Mouse (Mus musculus) intestine, embryonic 16.5 days (tissue): ENCODE data around the gene Txnip. TPM values are rescaled to one million over a fixed set of nuclear protein-coding genes. Genes with fewer than 3 reads are reported as not detected.

Experiments used
- ATAC-seq: fragments of 200-750 bp; cut with Nextera tagmentation; 2 replicates; pipeline ENCODE4 v1.8.0; 2017; ENCODE audit warnings: moderate TSS enrichment, moderate library complexity
- H3K27ac ChIP-seq: fragments of 300-500 bp; sonication (generic); 2 replicates; pipeline ENCODE4 v1.5.1; 2014; ENCODE audit warnings: mild to moderate bottlenecking, low read length
- H3K27me3 ChIP-seq: fragments of 300-500 bp; sonication (generic); replicated peaks from 2 replicates; pipeline ENCODE4 v1.6.1; 2014; ENCODE audit warnings: low read length, control low read depth, mixed read lengths; ENCODE audit not compliant: control insufficient read depth, insufficient read depth
- H3K36me3 ChIP-seq: fragments of 300-500 bp; sonication (generic); 2 replicates; pipeline ENCODE4 v1.6.1; 2014; ENCODE audit warnings: low read length, control low read depth; ENCODE audit not compliant: control insufficient read depth, insufficient read depth
- H3K4me1 ChIP-seq: fragments of 300-500 bp; sonication (generic); 2 replicates; pipeline ENCODE4 v1.6.1; 2014; ENCODE audit warnings: low read length, control low read depth, mixed read lengths; ENCODE audit not compliant: control insufficient read depth, insufficient read depth
- H3K4me2 ChIP-seq: fragments of 300-500 bp; sonication (generic); 2 replicates; pipeline ENCODE4 v1.6.1; 2014; ENCODE audit warnings: low read depth, low read length, control low read depth
- H3K4me3 ChIP-seq: fragments of 300-500 bp; sonication (generic); 2 replicates; pipeline ENCODE4 v1.5.1; 2014; ENCODE audit warnings: mild to moderate bottlenecking, low read length
- H3K9ac ChIP-seq: fragments of 300-500 bp; sonication (generic); 2 replicates; pipeline ENCODE4 v1.6.1; 2014; ENCODE audit warnings: low read depth, low read length
- H3K9me3 ChIP-seq: fragments of 300-500 bp; sonication (generic); 2 replicates; pipeline ENCODE4 v1.6.1; 2016; ENCODE audit warnings: low read length, control low read depth; ENCODE audit not compliant: control insufficient read depth
- WGBS: fragments of 180-500 bp; shearing (Covaris S2); extraction: QIAGEN DNeasy Blood & Tissue Kit; methylation state at CpG from one replicate; pipeline ENCODE4 v1.1.7; 2014; 5-methylcytosine and 5-hydroxymethylcytosine counted together
- polyA plus RNA-seq: library from polyadenylated mRNA; unstranded; fragments of >200 nt; fragmentation: Nextera tagmentation; extraction: Ambion mirVana; gene quantifications from 2 replicates; pipeline ENCODE4 v1.2.1, GENCODE M21; 2015

The Txnip gene
- polyA plus RNA-seq, 1 experiment from 2014 or later: 152 TPM

- no peaks in the 10 kb centered on the region for H3K36me3 ChIP-seq
- no peak overlapping the region for H3K9ac ChIP-seq
- H3K27me3 ChIP-seq: peaks cover 22% of the 10 kb centered on the region
- H3K4me2 ChIP-seq: no peak overlapping the region
- H3K4me1 ChIP-seq: peaks cover 5% of the 10 kb centered on the region
- H3K4me3 ChIP-seq: no peak overlapping the region
- ATAC-seq: no peak
- WGBS: 53% methylated on average over 7 of the region's 7 CpGs
- H3K27ac ChIP-seq: no peak overlapping the region
- H3K9me3 ChIP-seq: no peaks in the 10 kb centered on the region
Observed at GRCm38 (mm10) chr3:96532050-96532449, 25.7 kb upstream of the Txnip start.

- H3K4me1 ChIP-seq: no peaks in the 10 kb centered on the region
- no peaks in the 10 kb centered on the region for H3K9me3 ChIP-seq
- WGBS: 68% methylated on average over 2 of the region's 2 CpGs
- H3K9ac ChIP-seq: no peak overlapping the region
- no peak overlapping the region for H3K4me2 ChIP-seq
- H3K4me3 ChIP-seq: no peak overlapping the region
- H3K36me3 ChIP-seq: no peaks in the 10 kb centered on the region
- no peak overlapping the region for H3K27ac ChIP-seq
- ATAC-seq: no peak
- 0 out of 2 replicates have a peak, but pooled peaks cover under 1% of the 10 kb centered on the region for H3K27me3 ChIP-seq
Observed at GRCm38 (mm10) chr3:96534300-96534699, 23.5 kb upstream of the Txnip start.

- no peak for ATAC-seq
Observed at GRCm38 (mm10) chr3:96539316-96539715, 18.4 kb upstream of the Txnip start.

GRCm38 (mm10) chr3:96540740-96541139 is 17.0 kb upstream of the Txnip start:
- Histone ChIP-seq H3K27me3 (no peaks in the 10 kb centered on the region), H3K9me3 (no peaks in the 10 kb centered on the region), H3K9ac (no peak overlapping the region), H3K27ac (no peak overlapping the region), H3K36me3 (no peaks in the 10 kb centered on the region), H3K4me1 (no peaks in the 10 kb centered on the region), H3K4me3 (no peak overlapping the region), H3K4me2 (no peak overlapping the region)
- no peak for ATAC-seq
- WGBS: 48% methylated on average over 6 of the region's 6 CpGs

More at GRCm38 (mm10) chr3:96539316-96539715, 18.4 kb upstream of the Txnip start:
- no peaks in the 10 kb centered on the region for H3K27me3 ChIP-seq
- H3K4me2 ChIP-seq: no peak overlapping the region
- WGBS: 76% methylated on average over 2 of the region's 2 CpGs
- no peaks in the 10 kb centered on the region for H3K36me3 ChIP-seq
- H3K4me1 ChIP-seq: no peaks in the 10 kb centered on the region
- H3K9ac ChIP-seq: no peak overlapping the region
- no peak overlapping the region for H3K27ac ChIP-seq
- H3K4me3 ChIP-seq: no peak overlapping the region
- H3K9me3 ChIP-seq: no peaks in the 10 kb centered on the region

GRCm38 (mm10) chr3:96541328-96542078 is 16.3 kb upstream of the Txnip start:
- no peak overlapping the region for H3K4me3 ChIP-seq

GRCm38 (mm10) chr3:96542554-96542953 is 15.2 kb upstream of the Txnip start:
- no peaks in the 10 kb centered on the region for H3K36me3 ChIP-seq
- ATAC-seq: no peak
- no peak overlapping the region for H3K4me2 ChIP-seq
- no peaks in the 10 kb centered on the region for H3K9me3 ChIP-seq
- no peak overlapping the region for H3K4me3 ChIP-seq
- no peaks in the 10 kb centered on the region for H3K27me3 ChIP-seq
- H3K27ac ChIP-seq: no peak overlapping the region
- H3K9ac ChIP-seq: no peak overlapping the region
- 79% methylated on average over 8 of the region's 8 CpGs for WGBS
- H3K4me1 ChIP-seq: 0 out of 2 replicates have a peak, but pooled peaks cover under 1% of the 10 kb centered on the region

More at GRCm38 (mm10) chr3:96541328-96542078, 16.3 kb upstream of the Txnip start:
- ATAC-seq: no peak
- H3K4me2 ChIP-seq: no peak overlapping the region
- WGBS: 22% methylated on average over 14 of the region's 14 CpGs
- H3K27ac ChIP-seq: no peak overlapping the region
- H3K27me3 ChIP-seq: no peaks in the 10 kb centered on the region
- no peaks in the 10 kb centered on the region for H3K4me1 ChIP-seq
- H3K9me3 ChIP-seq: no peaks in the 10 kb centered on the region
- H3K36me3 ChIP-seq: no peaks in the 10 kb centered on the region
- H3K9ac ChIP-seq: no peak overlapping the region

- Histone ChIP-seq H3K4me1 (0 out of 2 replicates have a peak, but pooled peaks cover 2% of the 10 kb centered on the region), H3K36me3 (no peaks in the 10 kb centered on the region), H3K27me3 (no peaks in the 10 kb centered on the region), H3K27ac (no peak overlapping the region), H3K9me3 (no peaks in the 10 kb centered on the region), H3K9ac (no peak overlapping the region), H3K4me3 (no peak overlapping the region), H3K4me2 (no peak overlapping the region)
- ATAC-seq: no peak
- WGBS: 79% methylated on average over 11 of the region's 11 CpGs
Observed at GRCm38 (mm10) chr3:96543345-96543744, 14.4 kb upstream of the Txnip start.

GRCm38 (mm10) chr3:96545565-96545964 is 12.2 kb upstream of the Txnip start:
- no peak for ATAC-seq
- Histone ChIP-seq H3K9me3 (no peaks in the 10 kb centered on the region), H3K4me3 (no peak overlapping the region), H3K27me3 (no peaks in the 10 kb centered on the region), H3K4me2 (no peak overlapping the region), H3K9ac (no peak overlapping the region), H3K4me1 (0 out of 2 replicates have a peak, but pooled peaks cover 2% of the 10 kb centered on the region), H3K36me3 (no peaks in the 10 kb centered on the region), H3K27ac (no peak overlapping the region)
- 17% methylated on average over 1 of the region's 1 CpGs for WGBS

- WGBS: 41% methylated on average over 4 of the region's 4 CpGs
- H3K4me2 ChIP-seq: peak overlapping the region; percentile 7; the same call in 1 of the 2 replicates
- no peaks in the 10 kb centered on the region for H3K27me3 ChIP-seq
- H3K36me3 ChIP-seq: no peaks in the 10 kb centered on the region
- H3K4me3 ChIP-seq: no peak overlapping the region
- peaks cover 7% of the 10 kb centered on the region; the same call in 1 of the 2 replicates for H3K4me1 ChIP-seq
- ATAC-seq: no peak
- H3K9me3 ChIP-seq: no peaks in the 10 kb centered on the region
- no peak overlapping the region for H3K27ac ChIP-seq
- H3K9ac ChIP-seq: 0 out of 2 replicates have a peak overlapping the region, but pooled peaks have one; percentile 17
Observed at GRCm38 (mm10) chr3:96546880-96547279, 10.9 kb upstream of the Txnip start.
